ENCODE assay signal across 22 mouse cellular contexts in genomic region chr4:148928876-148929275, GRCm38 (mm10).
DNase-seq lines count a peak whose midpoint lies in the region; ATAC-seq and TF ChIP-seq lines count a peak whose summit lies in the region.
"Had no signal": no experiment of that assay in that cellular context is flagged by ENCODE, and none has a peak within 500 bp of the region (broad histone marks: within the 10 kb centered on the region; RNA-seq: fewer than 3 reads in every experiment).

No protein-coding gene starts in this region.

- H3K4me2 ChIP-seq in heart, embryonic 12.5 days = no peak overlapping the region
- H3K4me2 ChIP-seq in heart, postnatal 0 days (ENCODE audit: low read depth, low read length) = no peak overlapping the region
- no peak overlapping the region for H3K4me2 ChIP-seq in midbrain, embryonic 11.5 days
- H3K4me2 ChIP-seq: embryonic facial prominence, embryonic 13.5 days; forebrain, embryonic 15.5 days; hindbrain, embryonic 14.5 days; liver, embryonic 12.5 days had no signal

- peaks cover 14% of the 10 kb centered on the region for H3K36me3 ChIP-seq in heart, embryonic 12.5 days
- peaks cover 19% of the 10 kb centered on the region for H3K36me3 ChIP-seq in heart, postnatal 0 days (replicated peaks; ENCODE audit: control insufficient read depth, insufficient read depth, low read length)
- no peaks in the 10 kb centered on the region for H3K36me3 ChIP-seq in heart, adult 2 months (ENCODE audit: control insufficient read depth, insufficient read depth, low read length)
- H3K36me3 ChIP-seq in midbrain, embryonic 10.5 days = peaks cover 17% of the 10 kb centered on the region
- H3K36me3 ChIP-seq in midbrain, embryonic 11.5 days (ENCODE audit: control insufficient read depth, insufficient read depth, low read length) = no peaks in the 10 kb centered on the region
- H3K36me3 ChIP-seq: embryonic facial prominence, embryonic 13.5 days; forebrain, embryonic 15.5 days; liver, embryonic 12.5 days had no signal

- H3K27ac ChIP-seq in heart, embryonic 12.5 days (ENCODE audit: poor library complexity, severe bottlenecking) = peak overlapping the region; percentile 98
- 0 out of 2 replicates have a peak overlapping the region, but pooled peaks have one; percentile 65 for H3K27ac ChIP-seq in heart, postnatal 0 days (ENCODE audit: low read depth)
- H3K27ac ChIP-seq in heart, adult 2 months = no peak overlapping the region
- 0 out of 2 replicates have a peak overlapping the region, but pooled peaks have one; percentile 1 for H3K27ac ChIP-seq in midbrain, embryonic 10.5 days (replicated peaks)
- H3K27ac ChIP-seq in midbrain, embryonic 11.5 days (ENCODE audit: low read depth, low read length) = no peak overlapping the region
- H3K27ac ChIP-seq: embryonic facial prominence, embryonic 13.5 days; forebrain, embryonic 10.5 days; forebrain, embryonic 15.5 days; hindbrain, embryonic 14.5 days; liver, embryonic 12.5 days; macrophage had no signal

- intact Hi-C loops in heart, adult 2 months (cut with DNase I) = no loop called here

- peaks cover 97% of the 10 kb centered on the region for H3K4me1 ChIP-seq in heart, embryonic 12.5 days (replicated peaks)
- H3K4me1 ChIP-seq in heart, postnatal 0 days (ENCODE audit: control insufficient read depth, insufficient read depth) = peaks cover 60% of the 10 kb centered on the region
- peaks cover 23% of the 10 kb centered on the region for H3K4me1 ChIP-seq in heart, adult 2 months (ENCODE audit: control insufficient read depth, insufficient read depth, low read length)
- H3K4me1 ChIP-seq in midbrain, embryonic 10.5 days = peaks cover 52% of the 10 kb centered on the region
- H3K4me1 ChIP-seq in midbrain, embryonic 11.5 days (ENCODE audit: control insufficient read depth, insufficient read depth, low read length) = peaks cover 18% of the 10 kb centered on the region

- H3K79me2 ChIP-seq in heart, adult 2 months (replicated peaks; ENCODE audit: control insufficient read depth, insufficient read depth, low read length) = 0 out of 2 replicates have a peak, but pooled peaks cover 1% of the 10 kb centered on the region

- H3K27me3 ChIP-seq in heart, embryonic 12.5 days (replicated peaks) = no peaks in the 10 kb centered on the region
- H3K27me3 ChIP-seq in heart, postnatal 0 days (ENCODE audit: control insufficient read depth, insufficient read depth, low read length) = no peaks in the 10 kb centered on the region
- no peaks in the 10 kb centered on the region for H3K27me3 ChIP-seq in heart, adult 2 months (ENCODE audit: control insufficient read depth, insufficient read depth, low read length)
- peaks cover 100% of the 10 kb centered on the region for H3K27me3 ChIP-seq in midbrain, embryonic 10.5 days (ENCODE audit: low read depth, poor library complexity, severe bottlenecking)
- peaks cover 75% of the 10 kb centered on the region for H3K27me3 ChIP-seq in midbrain, embryonic 11.5 days (ENCODE audit: control insufficient read depth, insufficient read depth, low read length)

- no peak for DNase-seq in heart, adult 18-20 months
- no peak for DNase-seq in heart, postnatal 0 days (ENCODE audit: low spot score)
- DNase-seq in heart, adult 2 months = no peak
- no peak for DNase-seq in midbrain, embryonic 10.5 days (ENCODE audit: low spot score)
- DNase-seq in midbrain, embryonic 11.5 days (ENCODE audit: low spot score, missing footprints) = no peak
- DNase-seq: cerebellum, adult 11 months; cerebellum, adult 9-11 months; gastrocnemius, postnatal 25 days; liver, postnatal 0 days; lung, postnatal 10 days; right cerebral cortex, postnatal 4 days; thymus, postnatal 4 days had no signal

- TF ChIP-seq EP300 in heart, postnatal 0 days (IDR thresholded peaks at IDR 0.05; ENCODE audit: low read depth) = no peak
- TF ChIP-seq EP300 in heart, adult 2 months (IDR thresholded peaks at IDR 0.05; ENCODE audit: insufficient read depth, low read depth, low read length) = no peak

- no peak for TF ChIP-seq CTCF in heart, postnatal 0 days (IDR thresholded peaks at IDR 0.05; ENCODE audit: low read depth)
- no peak for TF ChIP-seq CTCF in heart, adult 2 months (IDR thresholded peaks at IDR 0.05)

- no peak for ATAC-seq in heart, embryonic 12.5 days (ENCODE audit: insufficient number of reproducible peaks, low FRiP score)
- no peak for ATAC-seq in heart, postnatal 0 days (ENCODE audit: insufficient read depth, low read depth)
- no peak for ATAC-seq in midbrain, embryonic 11.5 days (ENCODE audit: low FRiP score)
- ATAC-seq: CD4-positive, CD25-positive, alpha-beta regulatory T cell, adult 4 months; forebrain, embryonic 15.5 days; intestine, postnatal 0 days; liver, embryonic 12.5 days; liver, postnatal 0 days; midbrain, embryonic 16.5 days had no signal

- H3K9me3 ChIP-seq in heart, embryonic 12.5 days (replicated peaks) = no peaks in the 10 kb centered on the region
- no peaks in the 10 kb centered on the region for H3K9me3 ChIP-seq in heart, postnatal 0 days (replicated peaks; ENCODE audit: control insufficient read depth, low read length)
- no peaks in the 10 kb centered on the region for H3K9me3 ChIP-seq in midbrain, embryonic 10.5 days (replicated peaks)
- no peaks in the 10 kb centered on the region for H3K9me3 ChIP-seq in midbrain, embryonic 11.5 days (ENCODE audit: control insufficient read depth, low read length)
- H3K9me3 ChIP-seq: embryonic facial prominence, embryonic 13.5 days; forebrain, embryonic 10.5 days; forebrain, embryonic 15.5 days; liver, embryonic 12.5 days had no signal

- no peak overlapping the region for H3K4me3 ChIP-seq in heart, embryonic 12.5 days
- H3K4me3 ChIP-seq in heart, postnatal 0 days (ENCODE audit: low read depth, low read length) = no peak overlapping the region
- no peak overlapping the region for H3K4me3 ChIP-seq in heart, adult 2 months
- H3K4me3 ChIP-seq in midbrain, embryonic 10.5 days = no peak overlapping the region
- H3K4me3 ChIP-seq in midbrain, embryonic 11.5 days (ENCODE audit: low read depth, low read length) = no peak overlapping the region
- H3K4me3 ChIP-seq: embryonic facial prominence, embryonic 13.5 days; forebrain, embryonic 10.5 days; forebrain, embryonic 15.5 days; liver, embryonic 12.5 days had no signal

- H3K9ac ChIP-seq in heart, embryonic 12.5 days = peak overlapping the region; percentile 37; the same call in 1 of the 2 replicates
- no peak overlapping the region for H3K9ac ChIP-seq in heart, postnatal 0 days (replicated peaks; ENCODE audit: low read depth, low read length)
- H3K9ac ChIP-seq in heart, adult 2 months (ENCODE audit: low read depth, low read length) = no peak overlapping the region
- no peak overlapping the region for H3K9ac ChIP-seq in midbrain, embryonic 11.5 days (ENCODE audit: low read length)
- H3K9ac ChIP-seq: embryonic facial prominence, embryonic 13.5 days; forebrain, embryonic 15.5 days; hindbrain, embryonic 14.5 days; liver, embryonic 12.5 days; liver, postnatal 0 days had no signal

- no peak for TF ChIP-seq POLR2A in heart, adult 2 months (IDR thresholded peaks at IDR 0.05; ENCODE audit: insufficient read depth, low read depth, low read length)

- 85% methylated on average over 16 of the region's 16 CpGs for WGBS in heart, embryonic 12.5 days
- 92% methylated on average over 16 of the region's 16 CpGs for WGBS in heart, postnatal 0 days
- WGBS in heart, adult 2 months = 91% methylated on average over 16 of the region's 16 CpGs
- WGBS in midbrain, embryonic 10.5 days = 92% methylated on average over 16 of the region's 16 CpGs
- WGBS in midbrain, embryonic 11.5 days = 92% methylated on average over 16 of the region's 16 CpGs

Comparison
In these comparisons a context has a peak if more than half of its experiments do, and no peak if none do; other contexts are left out.
1. H3K27ac ChIP-seq: peak in heart, embryonic 12.5 days (single experiment), heart, postnatal 0 days (single experiment) and midbrain, embryonic 10.5 days (single experiment); none in heart, adult 2 months (single experiment) and midbrain, embryonic 11.5 days (single experiment).